Mouse (Mus musculus) heart, adult 8-10 months (tissue): Measurements from ENCODE around the gene Psmd10. TPM values are rescaled to one million over a fixed set of nuclear protein-coding genes. Genes with fewer than 3 reads are reported as not detected.

ENCODE experiments used
- DNase-seq: peaks from one replicate; pipeline ENCODE4 v3.0.0; 2022; ENCODE audit warnings: low spot score
- total RNA-seq, 4 experiments: library from RNA; stranded (reverse); gene quantifications; 2 replicates each; pipeline ENCODE4 v1.2.4; 2022

The Psmd10 gene
- 10 to 100 TPM; 12.3 to 14.2 (median 13.0) TPM for total RNA-seq

- DNase-seq = peak; percentile 93
Measured at GRCm38 (mm10) chrX:140956272-140956940, at the start of gene Psmd10, which contains the start of gene Atg4a. Psmd10 (minus strand) TSS chrX:140956728. Atg4a (plus strand) TSS chrX:140956907.

GRCm38 (mm10) chrX:140998885-140999284, 42.4 kb upstream of the Psmd10 start:
- no peak for DNase-seq

- no peak for DNase-seq
Measured at GRCm38 (mm10) chrX:140997912-140998545, 41.5 kb upstream of the Psmd10 start.

- DNase-seq = no peak
Measured at GRCm38 (mm10) chrX:140996909-140997516, 40.5 kb upstream of the Psmd10 start.

- DNase-seq = no peak
Measured at GRCm38 (mm10) chrX:140985256-140985655, 28.7 kb upstream of the Psmd10 start.

GRCm38 (mm10) chrX:140984795-140985194, 28.3 kb upstream of the Psmd10 start:
- DNase-seq = no peak

GRCm38 (mm10) chrX:140983206-140983960, 26.9 kb upstream of the Psmd10 start:
- no peak for DNase-seq

GRCm38 (mm10) chrX:140980163-140980562, 23.6 kb upstream of the Psmd10 start:
- DNase-seq = no peak

GRCm38 (mm10) chrX:140979546-140979945, 23.0 kb upstream of the Psmd10 start:
- peak; percentile 47 for DNase-seq

GRCm38 (mm10) chrX:140978943-140979342, 22.4 kb upstream of the Psmd10 start:
- DNase-seq = no peak

GRCm38 (mm10) chrX:140956959-140957358, 431 bp upstream of the Psmd10 start:
- DNase-seq = no peak

GRCm38 (mm10) chrX:140953618-140954017, 2.9 kb downstream of the Psmd10 start:
- DNase-seq = no peak

- DNase-seq = no peak
Measured at GRCm38 (mm10) chrX:140936271-140936670, 20.3 kb downstream of the Psmd10 start.

GRCm38 (mm10) chrX:140933263-140933662, 23.3 kb downstream of the Psmd10 start:
- DNase-seq = no peak

GRCm38 (mm10) chrX:140932066-140932465, 24.5 kb downstream of the Psmd10 start:
- DNase-seq = no peak

- no peak for DNase-seq
Measured at GRCm38 (mm10) chrX:140921321-140921720, 35.2 kb downstream of the Psmd10 start.

- no peak for DNase-seq
Measured at GRCm38 (mm10) chrX:140907360-140907759, 49.2 kb downstream of the Psmd10 start, which contains the start of gene Vsig1. Vsig1 (plus strand) TSS chrX:140907608.

- no peak for DNase-seq
Measured at GRCm38 (mm10) chrX:140903487-140903886, 53.0 kb downstream of the Psmd10 start.
